Mouse (Mus musculus): ENCODE measurements around the gene Phldb2. TPM values are rescaled to one million over a fixed set of nuclear protein-coding genes. Genes with fewer than 3 reads are reported as not detected.

Gene Phldb2
- total and polyA plus RNA-seq, 3 experiments, result not detected

- H3K27me3 ChIP-seq (ENCODE audit: control insufficient read depth in 1 of 2, insufficient read depth in 2 of 2, low read length in 2 of 2), result no peaks in the 10 kb centered on the region
- H3K4me1 ChIP-seq (ENCODE audit: control insufficient read depth in 1 of 2, insufficient read depth in 2 of 2, low read length in 2 of 2), result no peaks in the 10 kb centered on the region
- no peaks in the 10 kb centered on the region for H3K9me3 ChIP-seq (replicated peaks; ENCODE audit: insufficient read depth, low read length)
- no peak overlapping the region for H3K27ac ChIP-seq (ENCODE audit: control insufficient read depth, low read depth, low read length)
- no peak for DNase-seq (ENCODE audit: low read depth, low spot score)
- no peak overlapping the region for H3K9ac ChIP-seq (ENCODE audit: control insufficient read depth, low read depth, low read length, poor library complexity, severe bottlenecking)
- H3K79me2 ChIP-seq (ENCODE audit: control insufficient read depth, insufficient read depth, low read length, poor library complexity), result no peaks in the 10 kb centered on the region
- no peak overlapping the region for H3K4me3 ChIP-seq (ENCODE audit: control insufficient read depth in 1 of 2, insufficient read depth in 1 of 2, low read depth in 2 of 2, low read length in 2 of 2)
- TF ChIP-seq ZNF384 (IDR thresholded peaks at IDR 0.05; ENCODE audit: low read depth, low read length) (peak; percentile 78), RAD21 (IDR thresholded peaks at IDR 0.05; ENCODE audit: low read depth, low read length) (peak; percentile 2; the same call in 1 of the 2 replicates), ZC3H11A (IDR thresholded peaks at IDR 0.05; ENCODE audit: low read depth, low read length) (no peak)
- no peaks in the 10 kb centered on the region for H3K36me3 ChIP-seq (ENCODE audit: control insufficient read depth in 1 of 2, insufficient read depth in 2 of 2, low read length in 2 of 2)
Observed at GRCm38 (mm10) chr16:45990901-45991676, 37.7 kb upstream of the Phldb2 start.

- no peak overlapping the region for H3K27ac ChIP-seq (ENCODE audit: control insufficient read depth, low read depth, low read length)
- no peak for DNase-seq (ENCODE audit: low read depth, low spot score)
- H3K36me3 ChIP-seq (ENCODE audit: control insufficient read depth in 1 of 2, insufficient read depth in 2 of 2, low read length in 2 of 2), result no peaks in the 10 kb centered on the region
- H3K79me2 ChIP-seq (ENCODE audit: control insufficient read depth, insufficient read depth, low read length, poor library complexity), result no peaks in the 10 kb centered on the region
- no peak overlapping the region for H3K4me3 ChIP-seq (ENCODE audit: control insufficient read depth in 1 of 2, insufficient read depth in 1 of 2, low read depth in 2 of 2, low read length in 2 of 2)
- H3K27me3 ChIP-seq (ENCODE audit: control insufficient read depth in 1 of 2, insufficient read depth in 2 of 2, low read length in 2 of 2), result no peaks in the 10 kb centered on the region
- no peak overlapping the region for H3K9ac ChIP-seq (ENCODE audit: control insufficient read depth, low read depth, low read length, poor library complexity, severe bottlenecking)
- TF ChIP-seq RAD21 (IDR thresholded peaks at IDR 0.05; ENCODE audit: low read depth, low read length) (no peak), MAZ (IDR thresholded peaks at IDR 0.05; ENCODE audit: low read depth, low read length) (no peak)
- H3K4me1 ChIP-seq (ENCODE audit: control insufficient read depth in 1 of 2, insufficient read depth in 2 of 2, low read length in 2 of 2), result no peaks in the 10 kb centered on the region
- H3K9me3 ChIP-seq (replicated peaks; ENCODE audit: insufficient read depth, low read length), result no peaks in the 10 kb centered on the region
Observed at GRCm38 (mm10) chr16:45986236-45986635, 32.8 kb upstream of the Phldb2 start.

- H3K79me2 ChIP-seq (ENCODE audit: control insufficient read depth, insufficient read depth, low read length, poor library complexity), result no peaks in the 10 kb centered on the region
- H3K9me3 ChIP-seq (replicated peaks; ENCODE audit: insufficient read depth, low read length), result no peaks in the 10 kb centered on the region
- TF ChIP-seq UBTF (IDR thresholded peaks at IDR 0.05; ENCODE audit: borderline replicate concordance, insufficient read depth, low read depth, low read length) (no peak), MYC (IDR thresholded peaks at IDR 0.05; ENCODE audit: low read depth, low read length) (no peak), ZNF384 (IDR thresholded peaks at IDR 0.05; ENCODE audit: low read depth, low read length) (no peak), GABPA (IDR thresholded peaks at IDR 0.05; ENCODE audit: low read depth, low read length) (no peak), TBP (IDR thresholded peaks at IDR 0.05; ENCODE audit: low read depth, low read length) (no peak), GATA1 (IDR thresholded peaks at IDR 0.05; ENCODE audit: low read depth, low read length) (no peak), HCFC1 (IDR thresholded peaks at IDR 0.05; ENCODE audit: low read depth, low read length) (no peak), ETS1 (IDR thresholded peaks at IDR 0.05; ENCODE audit: low read depth, low read length) (no peak), MXI1 (IDR thresholded peaks at IDR 0.05; ENCODE audit: low read depth, low read length) (no peak)
- H3K36me3 ChIP-seq (ENCODE audit: control insufficient read depth in 1 of 2, insufficient read depth in 2 of 2, low read length in 2 of 2), result no peaks in the 10 kb centered on the region
- no peak overlapping the region for H3K27ac ChIP-seq (ENCODE audit: control insufficient read depth, low read depth, low read length)
- no peaks in the 10 kb centered on the region for H3K27me3 ChIP-seq (ENCODE audit: control insufficient read depth in 1 of 2, insufficient read depth in 2 of 2, low read length in 2 of 2)
- H3K4me1 ChIP-seq (ENCODE audit: control insufficient read depth in 1 of 2, insufficient read depth in 2 of 2, low read length in 2 of 2), result no peaks in the 10 kb centered on the region
- no peak for DNase-seq (ENCODE audit: low read depth, low spot score)
- no peak overlapping the region for H3K4me3 ChIP-seq (ENCODE audit: control insufficient read depth in 1 of 2, insufficient read depth in 1 of 2, low read depth in 2 of 2, low read length in 2 of 2)
- no peak overlapping the region for H3K9ac ChIP-seq (ENCODE audit: control insufficient read depth, low read depth, low read length, poor library complexity, severe bottlenecking)
Observed at GRCm38 (mm10) chr16:45984610-45985606, 31.5 kb upstream of the Phldb2 start.
